Mouse (Mus musculus) stomach, embryonic 14.5 days (tissue): ENCODE measurements at regions not wholly inside any gene's neighbourhood (a gene's known extent, or its start where the extent isn't known, plus 50 kb on each side); places are given as distances from the start of the nearest gene placed in this dataset.
A peak's percentile ranks its signal among the peaks of the same experiment; 100 is the strongest.
"Not testable (repeated sequence)": the region's sequence is repeated elsewhere in the genome, so short reads cannot be mapped to it uniquely, and the experiment has no call there.

Experiments used
- ATAC-seq: fragments of 200-750 bp; cut with Nextera tagmentation; 2 replicates; pipeline ENCODE4 v1.8.0; 2017; ENCODE audit warnings: low read depth, moderate TSS enrichment; ENCODE audit not compliant: insufficient number of reproducible peaks, insufficient read depth, low FRiP score
- H3K27ac ChIP-seq: fragments of 300-500 bp; sonication (generic); 2 replicates; pipeline ENCODE4 v1.5.1; 2014; ENCODE audit warnings: mild to moderate bottlenecking, low read length, moderate library complexity, mixed read lengths
- H3K27me3 ChIP-seq: fragments of 300-500 bp; sonication (generic); 2 replicates; pipeline ENCODE4 v1.6.1; 2014; ENCODE audit warnings: low read length, control low read depth, mixed read lengths; ENCODE audit not compliant: control insufficient read depth, insufficient read depth
- H3K36me3 ChIP-seq: fragments of 300-500 bp; sonication (generic); 2 replicates; pipeline ENCODE4 v1.6.1; 2014; ENCODE audit warnings: mild to moderate bottlenecking, control low read depth, low read length, moderate library complexity, mixed read lengths; ENCODE audit not compliant: control insufficient read depth, insufficient read depth
- H3K4me1 ChIP-seq: fragments of 300-500 bp; sonication (generic); 2 replicates; pipeline ENCODE4 v1.6.1; 2014; ENCODE audit warnings: low read length, control low read depth, mixed read lengths; ENCODE audit not compliant: control insufficient read depth, insufficient read depth
- H3K4me2 ChIP-seq: fragments of 300-500 bp; sonication (generic); replicated peaks from 2 replicates; pipeline ENCODE4 v1.6.1; 2014; ENCODE audit warnings: low read depth, low read length, control low read depth
- H3K4me3 ChIP-seq: fragments of 300-500 bp; sonication (generic); 2 replicates; pipeline ENCODE4 v1.5.1; 2014; ENCODE audit warnings: low read depth, low read length, control low read depth
- H3K9ac ChIP-seq: fragments of 300-500 bp; sonication (generic); replicated peaks from 2 replicates; pipeline ENCODE4 v1.6.1; 2014; ENCODE audit warnings: low read depth, mild to moderate bottlenecking, control low read depth, low read length, moderate library complexity, mixed read lengths
- H3K9me3 ChIP-seq: fragments of 300-500 bp; sonication (generic); 2 replicates; pipeline ENCODE4 v1.6.1; 2016; ENCODE audit warnings: low read depth, low read length, control low read depth; ENCODE audit not compliant: control insufficient read depth
- WGBS: fragments of 180-500 bp; shearing (Covaris S2); extraction: QIAGEN DNeasy Blood & Tissue Kit; methylation state at CpG from one replicate; pipeline ENCODE4 v1.1.7; 2014; 5-methylcytosine and 5-hydroxymethylcytosine counted together

DNA sequence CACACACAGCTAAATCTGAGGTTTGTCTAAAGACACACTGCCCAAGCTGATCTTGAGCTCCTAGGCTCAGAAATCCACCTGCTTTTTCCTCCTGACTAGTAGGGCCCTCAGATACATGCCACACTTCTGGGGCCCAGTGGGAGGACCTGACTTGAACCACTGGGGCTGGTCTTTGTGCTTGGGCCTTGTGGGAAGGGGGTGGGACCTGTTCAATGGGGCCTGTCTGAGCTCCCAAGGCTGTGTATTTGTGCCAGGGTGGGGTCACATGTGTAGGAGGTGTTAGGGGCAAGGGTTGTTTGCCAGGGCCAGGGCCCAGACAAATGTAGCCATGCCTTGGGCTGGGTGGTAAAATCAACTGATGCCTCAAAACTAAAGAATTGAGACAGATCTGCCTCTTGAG is 56.8 kb downstream of the Gm8765 start:
- H3K4me3 ChIP-seq, H3K27me3 ChIP-seq, H3K36me3 ChIP-seq, H3K4me2 ChIP-seq, H3K4me1 ChIP-seq, ATAC-seq, H3K9ac ChIP-seq, H3K9me3 ChIP-seq, H3K27ac ChIP-seq: not testable (repeated sequence)

DNA sequence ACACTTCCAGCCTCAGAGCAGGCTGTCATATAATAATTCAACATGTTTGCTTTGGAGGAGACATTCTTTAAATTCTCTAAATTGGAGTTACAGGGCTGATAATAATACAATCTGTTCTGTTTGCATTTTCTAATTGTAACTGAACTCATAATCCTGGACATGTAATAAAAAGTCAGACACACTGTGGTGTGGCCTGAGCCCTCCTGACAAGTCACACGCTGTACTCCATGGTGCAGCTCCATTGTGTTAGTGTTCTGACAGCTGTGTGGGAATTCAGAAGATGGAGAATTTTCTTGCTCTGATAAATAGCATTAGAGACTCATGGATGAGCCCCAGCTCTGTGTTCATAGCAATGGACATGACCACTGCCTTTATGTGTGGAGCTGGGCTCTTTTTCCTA is 58.2 kb downstream of the Gm8765 start:
- not testable (repeated sequence) for H3K27ac ChIP-seq, H3K9me3 ChIP-seq, H3K4me3 ChIP-seq, ATAC-seq, H3K4me1 ChIP-seq, H3K36me3 ChIP-seq, H3K4me2 ChIP-seq, H3K9ac ChIP-seq, H3K27me3 ChIP-seq
- 17% methylated on average over 1 of the region's 1 CpGs for WGBS

DNA sequence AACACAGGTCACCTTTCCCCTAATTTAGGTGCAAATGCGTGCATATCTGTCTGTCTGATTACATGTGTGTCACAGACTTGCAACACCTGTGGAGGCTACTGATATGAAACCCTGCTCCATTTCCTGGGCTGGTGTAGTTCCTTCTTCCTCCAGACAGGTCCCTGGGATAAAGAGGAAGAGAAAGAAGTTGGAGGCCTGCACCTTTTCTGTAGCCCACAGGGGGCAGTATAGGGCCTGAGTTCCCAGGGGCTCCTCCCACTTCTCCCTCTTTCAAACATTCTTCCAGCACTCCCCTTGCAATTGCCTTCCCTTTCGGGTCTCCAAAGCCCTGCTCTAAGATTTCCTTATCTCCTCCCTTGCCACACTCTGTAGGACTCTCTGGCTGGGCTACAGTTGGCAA is 66.5 kb downstream of the Gm8765 start:
- no peak overlapping the region for H3K4me2 ChIP-seq
- ATAC-seq = no peak
- H3K9ac ChIP-seq = no peak overlapping the region
- no peaks in the 10 kb centered on the region for H3K9me3 ChIP-seq
- H3K27ac ChIP-seq = no peak overlapping the region
- H3K36me3 ChIP-seq = no peaks in the 10 kb centered on the region
- no peaks in the 10 kb centered on the region for H3K4me1 ChIP-seq
- H3K4me3 ChIP-seq = no peak overlapping the region
- H3K27me3 ChIP-seq = no peaks in the 10 kb centered on the region
- 75% methylated on average over 2 of the region's 2 CpGs for WGBS

DNA sequence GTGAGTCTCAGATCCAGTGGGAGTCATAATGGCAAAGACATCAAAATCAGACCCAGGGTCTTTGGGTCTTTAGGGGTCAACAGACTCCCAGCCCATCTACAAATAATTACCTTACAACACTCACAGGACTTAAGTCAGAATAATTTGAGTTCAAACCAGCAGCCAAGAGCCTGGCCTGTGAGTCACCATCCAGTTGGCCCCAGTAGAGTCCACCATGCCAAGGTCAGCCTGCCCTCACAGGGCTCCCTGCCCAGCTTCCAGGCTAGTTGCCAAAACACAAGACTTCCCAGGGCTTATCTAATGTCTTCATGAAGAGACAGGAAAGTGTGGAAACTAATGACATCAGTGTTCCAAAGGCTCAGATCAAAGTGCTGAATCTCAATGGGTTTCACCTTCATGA is 81.9 kb downstream of the Gm8765 start:
- H3K4me3 ChIP-seq, H3K36me3 ChIP-seq, H3K4me2 ChIP-seq, H3K27me3 ChIP-seq, H3K4me1 ChIP-seq, ATAC-seq, H3K27ac ChIP-seq, H3K9ac ChIP-seq, H3K9me3 ChIP-seq: not testable (repeated sequence)

DNA sequence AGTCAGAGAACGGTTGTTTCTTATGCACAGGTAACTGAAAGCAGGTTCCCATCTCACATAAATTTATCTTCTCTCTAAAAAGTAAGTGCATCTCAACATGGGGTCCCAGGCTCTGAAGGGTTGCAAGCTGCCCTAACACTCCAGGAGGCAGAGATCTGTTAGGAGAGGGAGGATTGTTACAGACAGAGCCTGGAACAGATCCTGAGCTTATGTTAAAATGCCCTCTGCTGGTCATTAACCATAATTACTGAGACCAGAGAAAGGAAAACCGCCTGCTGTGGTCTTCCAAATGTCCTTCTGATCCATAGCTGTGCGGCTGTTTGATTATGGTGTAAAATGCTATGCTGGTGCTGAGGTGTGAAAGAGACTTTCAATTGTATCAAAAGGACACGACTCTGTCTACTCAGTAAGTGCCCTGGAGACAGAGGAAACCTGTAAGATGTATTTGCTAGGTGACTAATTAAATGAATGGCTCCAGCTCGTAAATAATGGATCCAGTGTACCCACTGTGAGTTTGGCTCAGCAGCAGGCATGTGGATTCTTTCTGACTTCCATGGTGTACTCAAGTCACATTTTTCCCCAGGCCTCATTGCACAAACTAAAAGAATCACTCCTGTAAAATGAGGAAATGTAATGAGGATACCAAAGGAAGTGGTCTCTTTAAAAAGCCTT is 131.9 kb downstream of the Gm8765 start:
- not testable (repeated sequence) for H3K4me2 ChIP-seq, H3K27me3 ChIP-seq, H3K4me3 ChIP-seq, H3K9me3 ChIP-seq, H3K9ac ChIP-seq, H3K4me1 ChIP-seq, H3K36me3 ChIP-seq, H3K27ac ChIP-seq
- ATAC-seq = 0 out of 2 replicates have a peak, but pooled peaks have one; percentile 33
- 28% methylated on average over 4 of the region's 5 CpGs for WGBS
